Mouse (Mus musculus) liver, embryonic 12.5 days (tissue): Measurements from ENCODE around the gene Mesd. TPM values are rescaled to one million over a fixed set of nuclear protein-coding genes. Genes with fewer than 3 reads are reported as not detected.

ENCODE experiments used
- ATAC-seq: fragments of 200-750 bp; cut with Nextera tagmentation; 2 replicates; pipeline ENCODE4 v1.8.0; 2017; ENCODE audit warnings: moderate number of reproducible peaks, mild to moderate bottlenecking, moderate library complexity
- H3K27ac ChIP-seq: fragments of 300-500 bp; sonication (generic); 2 replicates; pipeline ENCODE4 v1.5.1; 2016; ENCODE audit warnings: mild to moderate bottlenecking
- H3K27me3 ChIP-seq: fragments of 300-500 bp; sonication (generic); replicated peaks from 2 replicates; pipeline ENCODE4 v1.6.1; 2016; ENCODE audit warnings: mild to moderate bottlenecking, moderate library complexity
- H3K36me3 ChIP-seq: fragments of 300-500 bp; sonication (generic); 2 replicates; pipeline ENCODE4 v1.6.1; 2016; ENCODE audit warnings: mild to moderate bottlenecking, moderate library complexity
- H3K4me1 ChIP-seq: fragments of 300-500 bp; sonication (generic); 2 replicates; pipeline ENCODE4 v1.6.1; 2016
- H3K4me2 ChIP-seq: fragments of 300-500 bp; sonication (generic); 2 replicates; pipeline ENCODE4 v1.6.1; 2016; ENCODE audit warnings: mild to moderate bottlenecking, moderate library complexity
- H3K4me3 ChIP-seq: fragments of 300-500 bp; sonication (generic); 2 replicates; pipeline ENCODE4 v1.5.1; 2016; ENCODE audit warnings: mild to moderate bottlenecking, moderate library complexity
- H3K9ac ChIP-seq: fragments of 300-500 bp; sonication (generic); 2 replicates; pipeline ENCODE4 v1.6.1; 2016; ENCODE audit warnings: mild to moderate bottlenecking, moderate library complexity
- H3K9me3 ChIP-seq: fragments of 300-500 bp; sonication (generic); replicated peaks from 2 replicates; pipeline ENCODE4 v1.6.1; 2016; ENCODE audit warnings: mild to moderate bottlenecking, moderate library complexity
- WGBS: fragments of 180-500 bp; shearing (Covaris S2); methylation state at CpG from one replicate; pipeline ENCODE4 v1.1.7; 2016; ENCODE audit not compliant: insufficient replicate concordance; 5-methylcytosine and 5-hydroxymethylcytosine counted together
- polyA plus RNA-seq: library from polyadenylated mRNA; unstranded; fragments of >200 nt; fragmentation: Nextera tagmentation; extraction: Ambion mirVana; gene quantifications from 2 replicates; pipeline ENCODE4 v1.2.1, GENCODE M21; 2016

Mesd gene
- polyA plus RNA-seq, 1 experiment from 2014 or later = 76.5 TPM

GRCm38 (mm10) chr7:83900519-83900918 is 16.3 kb downstream of the Mesd start:
- H3K4me2 ChIP-seq = no peak overlapping the region
- no peak overlapping the region for H3K27ac ChIP-seq
- no peak overlapping the region for H3K4me3 ChIP-seq
- peaks cover 69% of the 10 kb centered on the region for H3K36me3 ChIP-seq
- WGBS = 77% methylated on average over 3 of the region's 3 CpGs
- peaks cover 58% of the 10 kb centered on the region for H3K4me1 ChIP-seq
- H3K9ac ChIP-seq = no peak overlapping the region
- no peaks in the 10 kb centered on the region for H3K9me3 ChIP-seq
- no peak for ATAC-seq
- H3K27me3 ChIP-seq = no peaks in the 10 kb centered on the region

GRCm38 (mm10) chr7:83901425-83901824 is 17.2 kb downstream of the Mesd start:
- Histone ChIP-seq H3K36me3 (peaks cover 60% of the 10 kb centered on the region), H3K27me3 (no peaks in the 10 kb centered on the region), H3K9ac (no peak overlapping the region), H3K4me2 (no peak overlapping the region), H3K4me1 (peaks cover 49% of the 10 kb centered on the region), H3K27ac (no peak overlapping the region), H3K9me3 (no peaks in the 10 kb centered on the region), H3K4me3 (no peak overlapping the region)
- ATAC-seq = no peak
- WGBS = 87% methylated on average over 4 of the region's 4 CpGs

- Histone ChIP-seq H3K4me3 (no peak overlapping the region), H3K27ac (no peak overlapping the region), H3K4me2 (no peak overlapping the region), H3K9ac (no peak overlapping the region), H3K27me3 (no peaks in the 10 kb centered on the region), H3K4me1 (peaks cover 39% of the 10 kb centered on the region), H3K9me3 (no peaks in the 10 kb centered on the region), H3K36me3 (peaks cover 50% of the 10 kb centered on the region)
- WGBS = 63% methylated on average over 5 of the region's 5 CpGs
- no peak for ATAC-seq
Measured at GRCm38 (mm10) chr7:83902296-83903145, 18.3 kb downstream of the Mesd start.

DNA sequence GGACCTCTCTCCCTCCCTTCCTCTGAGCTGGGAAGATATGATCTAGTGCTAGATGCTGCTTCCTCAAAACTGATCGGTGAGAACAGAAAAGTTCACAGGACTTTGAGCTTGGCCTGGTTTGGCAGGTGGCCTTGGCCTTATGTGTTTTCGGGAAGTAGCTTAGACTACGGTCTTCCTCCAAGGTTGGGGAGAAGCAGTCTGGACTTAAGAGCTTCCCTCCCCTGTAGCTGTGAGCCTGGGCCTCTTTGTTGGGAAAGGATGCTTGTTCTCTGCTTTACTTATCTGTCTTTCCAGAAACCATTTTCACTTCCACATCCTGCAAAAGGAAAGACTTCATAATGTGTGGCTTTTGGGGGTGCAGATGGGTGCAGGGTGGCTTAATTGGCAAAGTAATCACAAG is 20.6 kb downstream of the Mesd start:
- no peak for ATAC-seq
- 40% methylated on average over 3 of the region's 3 CpGs for WGBS
- Histone ChIP-seq H3K36me3 (peaks cover 27% of the 10 kb centered on the region), H3K4me3 (no peak overlapping the region), H3K4me1 (peaks cover 17% of the 10 kb centered on the region), H3K9ac (no peak overlapping the region), H3K9me3 (no peaks in the 10 kb centered on the region), H3K27me3 (no peaks in the 10 kb centered on the region), H3K4me2 (no peak overlapping the region), H3K27ac (no peak overlapping the region)

DNA sequence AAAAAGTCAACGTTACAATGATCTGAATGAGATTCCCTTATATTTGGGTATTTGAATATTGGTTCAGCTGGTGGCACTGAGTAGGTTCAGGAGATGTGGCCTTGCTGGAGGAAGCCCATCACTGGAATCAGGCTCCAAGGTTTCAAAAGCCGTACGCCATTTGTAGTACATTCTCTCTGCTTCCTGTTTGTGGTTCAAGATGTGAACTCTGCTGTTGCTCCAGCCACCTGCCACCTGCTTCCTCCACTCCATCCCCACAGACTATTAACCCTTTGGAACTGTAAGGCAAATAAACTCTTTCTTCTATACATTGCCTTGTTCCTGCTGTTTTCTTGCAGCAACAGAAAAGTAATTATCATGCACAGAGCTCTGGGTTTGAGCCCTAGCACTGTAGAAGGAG is 27.6 kb downstream of the Mesd start:
- H3K27ac ChIP-seq = no peak overlapping the region
- no peaks in the 10 kb centered on the region for H3K36me3 ChIP-seq
- H3K4me1 ChIP-seq = no peaks in the 10 kb centered on the region
- WGBS = 36% methylated on average over 3 of the region's 3 CpGs
- no peak overlapping the region for H3K4me2 ChIP-seq
- no peak overlapping the region for H3K4me3 ChIP-seq
- H3K9ac ChIP-seq = no peak overlapping the region
- ATAC-seq = no peak
- no peaks in the 10 kb centered on the region for H3K9me3 ChIP-seq
- no peaks in the 10 kb centered on the region for H3K27me3 ChIP-seq

GRCm38 (mm10) chr7:83913405-83913932 is 29.2 kb downstream of the Mesd start:
- H3K4me2 ChIP-seq = no peak overlapping the region
- no peaks in the 10 kb centered on the region for H3K36me3 ChIP-seq
- H3K27me3 ChIP-seq = no peaks in the 10 kb centered on the region; the same call in 1 of the 2 replicates
- no peak overlapping the region for H3K9ac ChIP-seq
- no peak overlapping the region for H3K27ac ChIP-seq
- no peaks in the 10 kb centered on the region for H3K4me1 ChIP-seq
- no peaks in the 10 kb centered on the region for H3K9me3 ChIP-seq
- H3K4me3 ChIP-seq = no peak overlapping the region
- 75% methylated on average over 6 of the region's 6 CpGs for WGBS
- ATAC-seq = no peak

- Histone ChIP-seq H3K9me3 (no peaks in the 10 kb centered on the region), H3K27ac (no peak overlapping the region), H3K4me1 (no peaks in the 10 kb centered on the region), H3K9ac (no peak overlapping the region), H3K4me3 (no peak overlapping the region), H3K36me3 (no peaks in the 10 kb centered on the region), H3K4me2 (no peak overlapping the region), H3K27me3 (no peaks in the 10 kb centered on the region; the same call in 1 of the 2 replicates)
- whole genome bisulfite sequencing = 61% methylated on average over 9 of the region's 9 CpGs
- no peak for ATAC-seq
Measured at GRCm38 (mm10) chr7:83913995-83914394, 29.7 kb downstream of the Mesd start.

- no peak for ATAC-seq
Measured at GRCm38 (mm10) chr7:83914566-83914965, 30.3 kb downstream of the Mesd start.

DNA sequence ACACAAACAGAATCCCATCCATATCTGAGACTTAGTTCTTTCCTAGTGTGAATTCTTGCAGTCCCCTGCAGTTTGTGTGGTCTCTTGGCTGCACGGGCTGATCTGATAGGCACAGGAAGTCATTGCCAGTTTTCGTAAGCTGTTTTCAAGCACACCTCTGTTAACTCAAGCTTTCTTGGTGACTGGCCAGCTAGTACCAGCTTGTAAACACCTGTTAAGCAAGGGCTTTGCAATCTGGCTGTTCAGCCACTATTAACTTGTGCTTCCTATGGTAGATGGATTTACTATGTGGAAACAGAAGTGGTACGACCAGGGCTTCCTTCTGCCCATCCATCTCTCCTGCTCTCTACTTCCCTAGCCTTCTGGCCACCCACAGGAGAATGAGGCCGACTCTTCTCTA is 36.0 kb downstream of the Mesd start:
- Histone ChIP-seq H3K9me3 (no peaks in the 10 kb centered on the region), H3K27ac (no peak overlapping the region), H3K4me3 (no peak overlapping the region), H3K4me1 (no peaks in the 10 kb centered on the region), H3K36me3 (no peaks in the 10 kb centered on the region), H3K27me3 (no peaks in the 10 kb centered on the region; the same call in 1 of the 2 replicates), H3K9ac (no peak overlapping the region), H3K4me2 (no peak overlapping the region)
- no peak for ATAC-seq
- 48% methylated on average over 4 of the region's 4 CpGs for WGBS

More at GRCm38 (mm10) chr7:83914566-83914965, 30.3 kb downstream of the Mesd start:
- Histone ChIP-seq H3K4me1 (no peaks in the 10 kb centered on the region), H3K4me3 (no peak overlapping the region), H3K27me3 (no peaks in the 10 kb centered on the region; the same call in 1 of the 2 replicates), H3K4me2 (no peak overlapping the region), H3K36me3 (no peaks in the 10 kb centered on the region), H3K27ac (no peak overlapping the region), H3K9me3 (no peaks in the 10 kb centered on the region), H3K9ac (no peak overlapping the region)
- WGBS = 0% methylated on average over 3 of the region's 3 CpGs

DNA sequence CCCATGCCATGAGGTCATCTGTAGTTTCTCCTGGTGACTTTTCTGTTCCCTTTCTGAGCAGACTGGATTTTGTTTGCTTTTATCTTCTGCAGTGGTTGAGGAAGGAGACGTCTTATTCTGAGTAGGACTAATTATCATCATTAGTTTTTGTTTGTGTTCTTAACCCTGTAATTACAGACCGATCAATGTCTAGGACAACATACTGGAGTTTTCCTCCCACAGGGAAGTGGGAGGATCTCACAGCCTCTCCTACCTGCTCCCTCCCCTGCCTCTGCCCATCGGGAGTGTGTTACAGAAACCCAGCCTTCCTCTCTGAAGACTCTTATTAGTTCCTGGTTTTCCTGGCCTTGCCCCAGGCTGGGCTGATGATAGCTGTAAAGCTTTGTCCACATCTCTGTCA is 37.4 kb downstream of the Mesd start:
- H3K36me3 ChIP-seq = no peaks in the 10 kb centered on the region
- no peaks in the 10 kb centered on the region for H3K9me3 ChIP-seq
- no peak overlapping the region for H3K4me2 ChIP-seq
- H3K27me3 ChIP-seq = no peaks in the 10 kb centered on the region; the same call in 1 of the 2 replicates
- WGBS = 46% methylated on average over 3 of the region's 3 CpGs
- ATAC-seq = no peak
- H3K27ac ChIP-seq = no peak overlapping the region
- no peak overlapping the region for H3K9ac ChIP-seq
- H3K4me3 ChIP-seq = no peak overlapping the region
- no peaks in the 10 kb centered on the region for H3K4me1 ChIP-seq

GRCm38 (mm10) chr7:83939017-83939721 is 54.9 kb downstream of the Mesd start:
- Histone ChIP-seq H3K4me1 (no peaks in the 10 kb centered on the region), H3K9me3 (no peaks in the 10 kb centered on the region), H3K27me3 (no peaks in the 10 kb centered on the region), H3K36me3 (no peaks in the 10 kb centered on the region), H3K4me3 (no peak overlapping the region), H3K4me2 (no peak overlapping the region), H3K9ac (no peak overlapping the region), H3K27ac (no peak overlapping the region)
- no peak for ATAC-seq
- WGBS = 48% methylated on average over 3 of the region's 3 CpGs

- H3K4me3 ChIP-seq = no peak overlapping the region
- H3K9ac ChIP-seq = no peak overlapping the region
- ATAC-seq = no peak
- no peaks in the 10 kb centered on the region for H3K9me3 ChIP-seq
- H3K4me2 ChIP-seq = no peak overlapping the region
- WGBS = 37% methylated on average over 2 of the region's 2 CpGs
- no peaks in the 10 kb centered on the region for H3K4me1 ChIP-seq
- H3K27me3 ChIP-seq = no peaks in the 10 kb centered on the region
- no peaks in the 10 kb centered on the region for H3K36me3 ChIP-seq
- H3K27ac ChIP-seq = no peak overlapping the region
Measured at GRCm38 (mm10) chr7:83940136-83940535, 55.9 kb downstream of the Mesd start.
